Mouse (Mus musculus): ENCODE results near the gene Slc6a20a.

Gene Slc6a20a

GRCm38 (mm10) chr9:123636771-123637170 lies 41.9 kb downstream of the Slc6a20a start:
- DNase-seq (ENCODE audit: low spot score), result no peak

GRCm38 (mm10) chr9:123632993-123633392 lies 45.7 kb downstream of the Slc6a20a start:
- no peak for DNase-seq (ENCODE audit: low spot score)

DNA sequence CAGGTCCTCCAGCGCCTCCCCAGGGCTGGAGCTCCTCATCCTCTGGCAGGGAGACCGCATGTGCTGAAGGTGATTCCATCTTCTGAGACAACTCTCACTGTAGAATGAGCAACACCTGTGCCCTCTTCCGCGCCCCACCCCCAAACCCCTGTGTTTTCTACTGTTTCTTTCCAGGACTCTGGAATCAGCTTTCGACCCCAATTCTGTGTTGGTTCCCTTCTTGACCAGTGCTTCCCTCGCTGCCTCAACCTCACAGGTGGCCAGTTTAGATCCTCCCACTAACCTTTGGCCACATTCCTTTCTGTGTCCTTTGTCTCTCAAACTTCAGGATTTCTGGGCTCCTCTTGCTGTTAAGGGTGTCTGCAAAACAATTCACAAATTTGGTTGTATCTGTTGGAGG lies 46.4 kb downstream of the Slc6a20a start, which contains the start of gene Slc6a20b:
TSS of gene Slc6a20b (minus strand) at position 285 of the 400 bp plus-strand sequence.
- no peak for DNase-seq (ENCODE audit: low spot score)

DNA sequence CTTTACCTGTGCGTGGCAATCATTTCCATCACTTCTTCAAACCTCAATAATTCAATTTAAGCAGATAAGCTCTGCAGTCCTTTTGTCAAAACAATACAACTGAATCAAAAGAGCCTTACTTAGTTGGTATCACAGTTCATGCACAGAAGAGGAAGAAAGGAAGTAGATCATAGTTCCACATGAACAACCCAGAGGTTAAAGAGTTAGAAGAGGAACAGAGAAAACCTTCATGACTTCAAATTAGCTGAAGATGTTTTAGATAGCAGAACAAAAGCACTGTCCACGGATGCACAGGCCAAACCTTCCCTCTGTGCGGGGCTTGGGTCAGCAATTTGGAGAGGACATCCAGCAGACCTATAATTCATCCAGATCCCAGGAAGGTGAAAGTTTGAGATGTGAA lies 47.0 kb downstream of the Slc6a20a start:
- DNase-seq (ENCODE audit: low spot score), result no peak

GRCm38 (mm10) chr9:123625821-123626220 lies 52.9 kb downstream of the Slc6a20a start:
- DNase-seq (ENCODE audit: low spot score), result no peak

GRCm38 (mm10) chr9:123624741-123625140 lies 53.9 kb downstream of the Slc6a20a start:
- no peak for DNase-seq (ENCODE audit: low spot score)

GRCm38 (mm10) chr9:123620311-123621098 lies 58.2 kb downstream of the Slc6a20a start:
- no peak for DNase-seq (ENCODE audit: low spot score)

GRCm38 (mm10) chr9:123601529-123601928 lies 77.2 kb downstream of the Slc6a20a start:
- no peak for DNase-seq (ENCODE audit: low spot score)

GRCm38 (mm10) chr9:123597376-123597775 lies 81.3 kb downstream of the Slc6a20a start:
- no peak for DNase-seq (ENCODE audit: low spot score)

- DNase-seq (ENCODE audit: low spot score), result no peak
These were observed 81.8 kb downstream of the Slc6a20a start for GRCm38 (mm10) chr9:123596910-123597309.

DNA sequence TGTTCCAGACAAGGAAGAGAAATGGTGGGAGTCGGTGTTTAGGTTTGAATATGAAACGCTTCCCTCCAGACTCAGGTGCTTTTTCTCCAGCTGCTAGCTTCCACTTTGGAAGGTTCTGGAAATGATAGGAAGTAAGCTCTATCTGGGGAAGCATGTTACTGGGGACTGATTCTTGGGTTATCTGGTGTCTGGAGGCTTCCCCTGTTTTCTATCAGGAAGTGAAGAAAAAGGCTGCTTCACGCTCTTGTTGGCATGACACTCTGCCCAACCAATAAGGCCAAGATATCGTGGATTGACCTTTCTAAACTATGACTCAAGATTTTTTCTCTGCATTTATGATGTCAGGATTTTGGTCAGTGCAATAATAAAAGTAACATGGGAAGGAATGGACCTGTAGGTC lies 83.5 kb downstream of the Slc6a20a start:
- no peak for DNase-seq (ENCODE audit: low spot score)

GRCm38 (mm10) chr9:123589240-123589910 lies 89.3 kb downstream of the Slc6a20a start:
- DNase-seq (ENCODE audit: low spot score), result no peak

All from ovary, postnatal 36 days (tissue).